Mouse (Mus musculus) gastrocnemius, postnatal 4 days (tissue): ENCODE measurements around the gene Cdh1. TPM values are rescaled to one million over a fixed set of nuclear protein-coding genes. Genes with fewer than 3 reads are reported as not detected.

Experiments
- total RNA-seq, 2 experiments: library from RNA; stranded (reverse); gene quantifications; 2 replicates each; pipeline ENCODE4 v1.2.3; 2021

Gene Cdh1
- total RNA-seq, 2 experiments from 2014 or later = 1.2 TPM

Other genes starting within 250 kb of the Cdh1 start
- gene Zfp90, start 188.0 kb upstream of the Cdh1 start, total RNA-seq = 10 to 100 TPM in 1 of 2 experiments, 1 to 10 TPM in 1; 8.7 to 11.0 TPM
- not detected for gene 6030452D12Rik, start 102.8 kb upstream of the Cdh1 start, total RNA-seq
- gene Cdh3, start 92.5 kb upstream of the Cdh1 start, total RNA-seq = 1 to 10 TPM in 1 of 2 experiments, under 1 TPM in 1; 0.91 to 1.6 TPM
- 100 to 1,000 TPM; 157 to 177 TPM for gene Gm10073, start 29.9 kb upstream of the Cdh1 start, total RNA-seq
- gene Tango6, start 79.7 kb downstream of the Cdh1 start, total RNA-seq = 1 to 10 TPM; 9.1 to 9.3 TPM